ENCODE assay signal across 8 mouse cellular contexts in genomic region chr5:106963584-106964512, GRCm38 (mm10). TPM values are rescaled to one million over a fixed set of nuclear protein-coding genes. Genes with fewer than 3 reads are reported as not detected.
DNase-seq lines count a peak whose midpoint lies in the region; ATAC-seq and TF ChIP-seq lines count a peak whose summit lies in the region.

Gene Cdc7 (plus strand): TSS chr5:106964322.

- peak within 1 kb of the TSS; percentile 88 for H3ac ChIP-seq in C2C12 (ENCODE audit: control insufficient read depth, insufficient read length, low read depth)

- H3K4me3 ChIP-seq in C2C12 (ENCODE audit: insufficient read depth, poor library complexity, severe bottlenecking): peak within 1 kb of the TSS; percentile 72
- peak within 1 kb of the TSS; percentile 99 for H3K4me3 ChIP-seq in erythroblast, embryonic 14.5 days (replicated peaks)
- H3K4me3 ChIP-seq in heart, embryonic 13.5 days: peak within 1 kb of the TSS; percentile 88
- peak within 1 kb of the TSS; percentile 95 for H3K4me3 ChIP-seq in liver, embryonic 12.5 days
- H3K4me3 ChIP-seq in stomach, embryonic 15.5 days (replicated peaks): peak within 1 kb of the TSS; percentile 72

- no peak for TF ChIP-seq CTCF in C2C12 (IDR thresholded peaks at IDR 0.05; ENCODE audit: control insufficient read depth, insufficient read depth, insufficient read length)
- no peak; the same call in 1 of the 2 replicates for TF ChIP-seq CTCF in brain, embryonic 14.5 days (IDR thresholded peaks at IDR 0.05; ENCODE audit: borderline replicate concordance, extremely low read depth, insufficient read depth, insufficient read length)

- H3K79me2 ChIP-seq in C2C12 (ENCODE audit: control insufficient read depth, insufficient read depth): peaks cover 39% of the 10 kb centered on the region

- ATAC-seq in heart, embryonic 13.5 days (ENCODE audit: extremely low read depth, insufficient number of reproducible peaks, low FRiP score, low TSS enrichment): peak; percentile 75
- ATAC-seq in liver, embryonic 12.5 days: peak; percentile 91
- peak; percentile 89 for ATAC-seq in stomach, embryonic 15.5 days (ENCODE audit: insufficient read depth, low FRiP score, low read depth)

- H3K79me3 ChIP-seq in C2C12 (ENCODE audit: low read depth): peaks cover 27% of the 10 kb centered on the region

- H3K36me3 ChIP-seq in C2C12 (ENCODE audit: control insufficient read depth, insufficient read depth): peaks cover 20% of the 10 kb centered on the region
- peaks cover 36% of the 10 kb centered on the region for H3K36me3 ChIP-seq in erythroblast, embryonic 14.5 days (ENCODE audit: control insufficient read depth)
- peaks cover 16% of the 10 kb centered on the region for H3K36me3 ChIP-seq in heart, embryonic 13.5 days
- H3K36me3 ChIP-seq in liver, embryonic 12.5 days: peaks cover 28% of the 10 kb centered on the region
- 0 out of 2 replicates have a peak, but pooled peaks cover 5% of the 10 kb centered on the region for H3K36me3 ChIP-seq in stomach, embryonic 15.5 days

- H3K27ac ChIP-seq in heart, embryonic 13.5 days (replicated peaks): peak within 1 kb of the TSS; percentile 75
- H3K27ac ChIP-seq in liver, embryonic 12.5 days: peak within 1 kb of the TSS; percentile 87
- H3K27ac ChIP-seq in stomach, embryonic 15.5 days: peak within 1 kb of the TSS; percentile 71

- H3K4me2 ChIP-seq in heart, embryonic 13.5 days: peak within 1 kb of the TSS; percentile 83
- H3K4me2 ChIP-seq in liver, embryonic 12.5 days: peak within 1 kb of the TSS; percentile 81
- H3K4me2 ChIP-seq in stomach, embryonic 15.5 days: peak within 1 kb of the TSS; percentile 76

- H3K9me3 ChIP-seq in erythroblast, embryonic 14.5 days (ENCODE audit: control insufficient read depth, low read length): no peaks in the 10 kb centered on the region; the same call in 1 of the 2 replicates
- H3K9me3 ChIP-seq in heart, embryonic 13.5 days: peaks cover 10% of the 10 kb centered on the region; the same call in 1 of the 2 replicates
- H3K9me3 ChIP-seq in liver, embryonic 12.5 days (replicated peaks): no peaks in the 10 kb centered on the region
- no peaks in the 10 kb centered on the region for H3K9me3 ChIP-seq in stomach, embryonic 15.5 days

- H3K27me3 ChIP-seq in C2C12 (ENCODE audit: control insufficient read depth, insufficient read depth, insufficient read length): no peaks in the 10 kb centered on the region
- H3K27me3 ChIP-seq in erythroblast, embryonic 14.5 days (ENCODE audit: control insufficient read depth): no peaks in the 10 kb centered on the region
- no peaks in the 10 kb centered on the region for H3K27me3 ChIP-seq in heart, embryonic 13.5 days (replicated peaks)
- no peaks in the 10 kb centered on the region for H3K27me3 ChIP-seq in liver, embryonic 12.5 days (replicated peaks)
- H3K27me3 ChIP-seq in stomach, embryonic 15.5 days (replicated peaks): no peaks in the 10 kb centered on the region

- DNase-seq in brain, embryonic 14.5 days (ENCODE audit: low read depth): peak; percentile 96
- peak; percentile 97 for DNase-seq in kidney, postnatal 10 days
- DNase-seq in natural killer cell, adult 2 months (ENCODE audit: low spot score in 2 of 2): peak; percentile 93 to 94

- peak within 1 kb of the TSS; percentile 90 for H3K9ac ChIP-seq in heart, embryonic 13.5 days
- peak within 1 kb of the TSS; percentile 93 for H3K9ac ChIP-seq in liver, embryonic 12.5 days
- peak within 1 kb of the TSS; percentile 55 for H3K9ac ChIP-seq in stomach, embryonic 15.5 days

- 5% methylated on average over 54 of the region's 54 CpGs for WGBS in heart, embryonic 13.5 days
- 5% methylated on average over 54 of the region's 54 CpGs for WGBS in liver, embryonic 12.5 days (ENCODE audit: insufficient replicate concordance)
- 5% methylated on average over 54 of the region's 54 CpGs for WGBS in stomach, embryonic 15.5 days

- 0 out of 2 replicates have a peak, but pooled peaks have one; percentile 54 for TF ChIP-seq POLR2A in brain, embryonic 14.5 days (IDR thresholded peaks at IDR 0.05; ENCODE audit: borderline replicate concordance, extremely low read depth, insufficient read depth, insufficient read length, poor library complexity, severe bottlenecking)

- H3K4me1 ChIP-seq in erythroblast, embryonic 14.5 days (ENCODE audit: control insufficient read depth): peaks cover 32% of the 10 kb centered on the region
- peaks cover 18% of the 10 kb centered on the region for H3K4me1 ChIP-seq in heart, embryonic 13.5 days
- peaks cover 28% of the 10 kb centered on the region for H3K4me1 ChIP-seq in liver, embryonic 12.5 days
- peaks cover 10% of the 10 kb centered on the region for H3K4me1 ChIP-seq in stomach, embryonic 15.5 days

TF ChIP-seq in C2C12, 6 proteins besides CTCF, POLR2A, EP300 and RAD21:
- TF ChIP-seq FOSL1 (IDR thresholded peaks at IDR 0.05; ENCODE audit: insufficient read depth, low read length, poor library complexity, severe bottlenecking) (no peak), MAX (IDR thresholded peaks at IDR 0.05) (no peak), USF1 (IDR thresholded peaks at IDR 0.05; ENCODE audit: low read depth) (no peak), CEBPB (IDR thresholded peaks at IDR 0.05; ENCODE audit: low read depth) (no peak), MYOG (IDR thresholded peaks at IDR 0.05; ENCODE audit: control insufficient read depth, extremely low read depth, insufficient read length) (no peak), MYOD1 (IDR thresholded peaks at IDR 0.05; ENCODE audit: control insufficient read depth, insufficient read length, low read depth) (no peak)

RNA-seq across cellular contexts. Expression of gene Cdc7, which starts in this region (rescaled TPM):
- 5.5 TPM for polyA plus RNA-seq in C2C12 (2012; fragmentation: generic; extraction: Trizol)
- 48.7 and 67.4 TPM in 2 replicates for polyA plus RNA-seq in brain, embryonic 14.5 days (2012; rRNA removed)
- polyA plus RNA-seq in erythroblast, embryonic 14.5 days (2012): 0.28 and 0.84 TPM in 2 replicates
- polyA plus RNA-seq in heart, embryonic 13.5 days (2015; fragmentation: Nextera tagmentation; extraction: Ambion mirVana): 25.5 and 26.3 TPM in 2 replicates
- polyA plus RNA-seq in liver, embryonic 12.5 days (2016; fragmentation: Nextera tagmentation; extraction: Ambion mirVana): 29.3 and 29.5 TPM in 2 replicates
- polyA plus RNA-seq in stomach, embryonic 15.5 days (2015; fragmentation: Nextera tagmentation; extraction: Ambion mirVana): 42.9 and 45.4 TPM in 2 replicates

Comparison
In these comparisons a context has a peak if more than half of its experiments do, and no peak if none do; other contexts are left out.
1. Peak in every context shown above with its lines: DNase-seq, ATAC-seq, H3K4me3 ChIP-seq and H3K27ac ChIP-seq.